Mouse (Mus musculus) liver, postnatal 0 days (tissue): ENCODE measurements around the gene Psmb7.

Source experiments
- CTCF ChIP-seq: sonication (generic); IDR thresholded peaks from 2 replicates; pipeline ENCODE4 v1.5.1; 2016; ENCODE audit warnings: antibody characterized with exemption, low read depth
- EP300 ChIP-seq: IDR thresholded peaks from 2 replicates; pipeline ENCODE4 v1.6.1; 2016; ENCODE audit warnings: antibody characterized with exemption, low read depth, mild to moderate bottlenecking

DNA sequence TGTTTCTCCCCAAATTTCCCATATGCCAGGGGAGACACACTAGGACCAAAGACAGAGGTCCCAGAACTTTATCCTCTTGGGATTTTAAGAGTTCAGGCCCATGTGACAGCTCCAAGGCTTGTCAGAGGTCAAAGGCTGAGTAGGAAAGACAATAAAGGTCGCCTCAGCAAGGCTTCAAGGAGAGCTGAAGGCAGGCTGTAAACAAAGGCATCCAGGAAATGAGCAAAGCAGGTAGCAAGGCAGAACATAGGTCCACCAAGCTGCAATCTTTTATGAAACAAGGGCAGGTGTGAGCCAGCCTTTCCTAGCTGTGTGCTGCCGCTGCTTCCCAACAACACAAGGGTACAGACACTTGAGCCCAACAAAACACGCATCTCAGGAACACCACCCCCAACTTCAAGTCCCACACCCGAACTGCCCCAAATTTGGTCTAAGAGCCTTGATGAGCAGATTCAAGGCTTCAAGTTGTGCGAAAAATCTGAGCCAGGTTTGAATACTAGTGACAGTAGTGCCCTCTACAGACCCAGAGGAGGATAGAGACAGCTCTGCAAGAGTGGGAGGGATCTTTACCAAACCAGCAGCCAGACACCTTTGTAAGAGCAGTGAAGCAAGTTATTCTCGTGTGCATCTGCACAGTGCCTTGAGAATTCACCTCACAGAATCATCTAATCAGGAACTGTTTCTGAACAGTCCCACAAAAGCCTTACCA, 52.0 kb downstream of the Psmb7 start:
- TF ChIP-seq CTCF: peak; percentile 60
- TF ChIP-seq EP300: no peak
